Mouse (Mus musculus): ENCODE results near the gene Dus3l. TPM values are rescaled to one million over a fixed set of nuclear protein-coding genes. Genes with fewer than 3 reads are reported as not detected.

Dus3l gene
- polyA plus RNA-seq, 1 experiment from 2014 or later: 46.5 TPM

DNA sequence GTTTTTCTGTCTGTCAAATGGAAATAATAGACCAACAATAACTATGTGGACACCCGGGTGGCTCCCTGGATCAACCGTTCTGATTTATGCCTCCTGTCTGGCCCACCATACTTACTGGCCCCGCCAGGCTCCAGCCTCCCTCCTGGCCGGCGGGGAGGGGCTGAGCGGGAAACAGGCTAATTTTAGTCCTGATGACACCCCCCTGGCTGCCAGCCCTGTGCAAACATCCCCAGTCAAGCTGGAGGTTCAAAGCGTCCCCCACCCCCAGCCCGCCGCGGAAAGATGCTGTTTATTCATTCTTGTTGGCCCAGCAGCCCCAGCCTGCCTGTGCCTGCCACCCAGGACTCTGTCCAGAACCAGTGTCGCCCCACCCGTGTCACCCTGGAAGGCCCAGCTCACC lies 36.4 kb upstream of the Dus3l start:
- H3K9ac ChIP-seq: peak overlapping the region; percentile 40; the same call in 1 of the 2 replicates
- peak overlapping the region; percentile 60 for H3K27ac ChIP-seq
- no peak for ATAC-seq (ENCODE audit: insufficient number of reproducible peaks, insufficient read depth, low FRiP score, low TSS enrichment, low read depth)
- peaks cover 21% of the 10 kb centered on the region for H3K36me3 ChIP-seq
- no peak overlapping the region for H3K4me3 ChIP-seq
- 25% methylated on average over 12 of the region's 12 CpGs for WGBS
- peaks cover 26% of the 10 kb centered on the region for H3K4me1 ChIP-seq
- H3K27me3 ChIP-seq: no peaks in the 10 kb centered on the region
- H3K4me2 ChIP-seq: peak overlapping the region; percentile 33
- H3K9me3 ChIP-seq: 0 out of 2 replicates have a peak, but pooled peaks cover 3% of the 10 kb centered on the region

- H3K27me3 ChIP-seq: no peaks in the 10 kb centered on the region
- H3K9ac ChIP-seq: no peak overlapping the region
- 0 out of 2 replicates have a peak, but pooled peaks cover 3% of the 10 kb centered on the region for H3K9me3 ChIP-seq
- ATAC-seq (ENCODE audit: insufficient number of reproducible peaks, insufficient read depth, low FRiP score, low TSS enrichment, low read depth): no peak
- H3K4me1 ChIP-seq: peaks cover 26% of the 10 kb centered on the region
- H3K4me2 ChIP-seq: no peak overlapping the region
- peaks cover 10% of the 10 kb centered on the region for H3K36me3 ChIP-seq
- H3K27ac ChIP-seq: no peak overlapping the region
- 54% methylated on average over 6 of the region's 6 CpGs for WGBS
- H3K4me3 ChIP-seq: no peak overlapping the region
Observed at GRCm38 (mm10) chr17:56729151-56729550, 35.4 kb upstream of the Dus3l start.

DNA sequence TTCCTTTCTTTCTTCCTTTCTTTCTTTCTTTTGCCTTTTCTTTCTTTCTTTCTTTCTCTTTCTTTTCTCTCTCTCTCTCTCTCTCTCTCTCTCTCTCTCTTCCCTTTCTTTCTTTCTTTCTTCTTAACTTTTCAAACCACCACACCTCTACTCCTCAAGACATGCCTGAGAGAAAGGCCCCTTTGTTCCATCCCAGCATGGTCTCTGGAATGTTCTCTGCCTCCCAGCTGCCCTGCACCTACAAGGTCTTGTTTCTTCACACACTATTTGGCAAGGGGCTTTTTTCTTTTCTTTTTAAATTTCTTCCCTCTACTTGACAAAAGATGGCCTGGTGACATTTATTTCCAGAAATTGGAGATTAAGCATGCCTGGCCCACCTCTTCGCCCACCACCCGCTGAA lies 34.9 kb upstream of the Dus3l start:
- H3K9me3 ChIP-seq: 0 out of 2 replicates have a peak, but pooled peaks cover 3% of the 10 kb centered on the region
- peaks cover 26% of the 10 kb centered on the region for H3K4me1 ChIP-seq
- no peak overlapping the region for H3K27ac ChIP-seq
- H3K27me3 ChIP-seq: no peaks in the 10 kb centered on the region
- no peak overlapping the region for H3K4me2 ChIP-seq
- no peak overlapping the region for H3K4me3 ChIP-seq
- ATAC-seq (ENCODE audit: insufficient number of reproducible peaks, insufficient read depth, low FRiP score, low TSS enrichment, low read depth): no peak
- WGBS: 59% methylated on average over 2 of the region's 2 CpGs
- peaks cover 7% of the 10 kb centered on the region; the same call in 1 of the 2 replicates for H3K36me3 ChIP-seq
- no peak overlapping the region for H3K9ac ChIP-seq

DNA sequence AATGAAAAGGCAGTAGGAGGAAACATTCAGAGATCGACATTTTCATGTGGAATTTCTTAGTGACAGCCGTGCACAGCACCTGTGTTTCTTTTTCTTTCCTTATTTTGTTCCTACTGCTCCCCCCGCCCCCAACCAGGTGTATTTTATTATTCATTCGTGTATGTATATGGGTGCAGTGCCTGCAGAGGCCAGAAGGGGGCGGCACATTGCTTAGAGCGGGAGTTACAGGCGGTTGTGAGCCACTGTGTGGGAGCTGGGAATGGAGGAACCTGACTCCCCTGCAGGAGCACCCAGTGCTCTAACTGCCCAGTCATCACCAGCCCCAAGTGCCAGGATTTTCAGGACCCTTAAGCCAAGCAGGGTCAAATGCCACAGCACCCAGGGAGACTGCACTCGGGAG lies 28.0 kb upstream of the Dus3l start:
- no peak overlapping the region for H3K9ac ChIP-seq

GRCm38 (mm10) chr17:56738221-56738620 lies 26.3 kb upstream of the Dus3l start:
- Histone ChIP-seq H3K36me3 (no peaks in the 10 kb centered on the region), H3K9ac (no peak overlapping the region), H3K4me3 (no peak overlapping the region), H3K27me3 (no peaks in the 10 kb centered on the region), H3K27ac (no peak overlapping the region), H3K9me3 (no peaks in the 10 kb centered on the region), H3K4me2 (no peak overlapping the region), H3K4me1 (no peaks in the 10 kb centered on the region)
- WGBS: 80% methylated on average over 10 of the region's 10 CpGs
- no peak for ATAC-seq (ENCODE audit: insufficient number of reproducible peaks, insufficient read depth, low FRiP score, low TSS enrichment, low read depth)

More for the DNA sequence above, 28.0 kb upstream of the Dus3l start:
- H3K4me2 ChIP-seq: no peak overlapping the region
- H3K36me3 ChIP-seq: no peaks in the 10 kb centered on the region
- 41% methylated on average over 8 of the region's 8 CpGs for WGBS
- no peak overlapping the region for H3K4me3 ChIP-seq
- no peaks in the 10 kb centered on the region for H3K4me1 ChIP-seq
- no peaks in the 10 kb centered on the region for H3K27me3 ChIP-seq
- no peak for ATAC-seq (ENCODE audit: insufficient number of reproducible peaks, insufficient read depth, low FRiP score, low TSS enrichment, low read depth)
- no peaks in the 10 kb centered on the region for H3K9me3 ChIP-seq
- no peak overlapping the region for H3K27ac ChIP-seq

- 76% methylated on average over 17 of the region's 17 CpGs for WGBS
- no peak overlapping the region for H3K27ac ChIP-seq
Observed at GRCm38 (mm10) chr17:56740118-56740787, 24.3 kb upstream of the Dus3l start.

GRCm38 (mm10) chr17:56740788-56741160 lies 23.8 kb upstream of the Dus3l start:
- Histone ChIP-seq H3K36me3 (no peaks in the 10 kb centered on the region), H3K27ac (no peak overlapping the region), H3K4me1 (0 out of 2 replicates have a peak, but pooled peaks cover 5% of the 10 kb centered on the region), H3K27me3 (no peaks in the 10 kb centered on the region), H3K9ac (no peak overlapping the region), H3K9me3 (no peaks in the 10 kb centered on the region), H3K4me3 (no peak overlapping the region), H3K4me2 (no peak overlapping the region)
- no peak for ATAC-seq (ENCODE audit: insufficient number of reproducible peaks, insufficient read depth, low FRiP score, low TSS enrichment, low read depth)
- WGBS: 76% methylated on average over 17 of the region's 17 CpGs

More at GRCm38 (mm10) chr17:56740118-56740787, 24.3 kb upstream of the Dus3l start:
- no peaks in the 10 kb centered on the region for H3K36me3 ChIP-seq
- no peak overlapping the region for H3K9ac ChIP-seq
- no peak overlapping the region for H3K4me2 ChIP-seq
- H3K4me1 ChIP-seq: 0 out of 2 replicates have a peak, but pooled peaks cover 5% of the 10 kb centered on the region
- H3K27me3 ChIP-seq: no peaks in the 10 kb centered on the region
- no peaks in the 10 kb centered on the region for H3K9me3 ChIP-seq
- H3K4me3 ChIP-seq: no peak overlapping the region
- ATAC-seq (ENCODE audit: insufficient number of reproducible peaks, insufficient read depth, low FRiP score, low TSS enrichment, low read depth): no peak

GRCm38 (mm10) chr17:56744173-56744572 lies 20.4 kb upstream of the Dus3l start:
- no peak overlapping the region for H3K4me2 ChIP-seq
- 36% methylated on average over 5 of the region's 5 CpGs for WGBS
- H3K9ac ChIP-seq: no peak overlapping the region
- H3K36me3 ChIP-seq: no peaks in the 10 kb centered on the region
- no peaks in the 10 kb centered on the region for H3K9me3 ChIP-seq
- no peaks in the 10 kb centered on the region; the same call in 1 of the 2 replicates for H3K27me3 ChIP-seq
- peak overlapping the region; percentile 60 for H3K27ac ChIP-seq
- no peak for ATAC-seq (ENCODE audit: insufficient number of reproducible peaks, insufficient read depth, low FRiP score, low TSS enrichment, low read depth)
- H3K4me1 ChIP-seq: 0 out of 2 replicates have a peak, but pooled peaks cover 7% of the 10 kb centered on the region
- no peak overlapping the region for H3K4me3 ChIP-seq

GRCm38 (mm10) chr17:56751404-56752072 lies 13.0 kb upstream of the Dus3l start:
- Histone ChIP-seq H3K27me3 (peaks cover 63% of the 10 kb centered on the region), H3K27ac (no peak overlapping the region), H3K36me3 (no peaks in the 10 kb centered on the region), H3K4me1 (peaks cover 25% of the 10 kb centered on the region), H3K9me3 (no peaks in the 10 kb centered on the region), H3K4me2 (peak overlapping the region; percentile 51), H3K9ac (peak overlapping the region; percentile 27; the same call in 1 of the 2 replicates), H3K4me3 (peak overlapping the region; percentile 33)
- ATAC-seq (ENCODE audit: insufficient number of reproducible peaks, insufficient read depth, low FRiP score, low TSS enrichment, low read depth): peak; percentile 15; the same call in 1 of the 2 replicates
- WGBS: 29% methylated on average over 71 of the region's 71 CpGs

DNA sequence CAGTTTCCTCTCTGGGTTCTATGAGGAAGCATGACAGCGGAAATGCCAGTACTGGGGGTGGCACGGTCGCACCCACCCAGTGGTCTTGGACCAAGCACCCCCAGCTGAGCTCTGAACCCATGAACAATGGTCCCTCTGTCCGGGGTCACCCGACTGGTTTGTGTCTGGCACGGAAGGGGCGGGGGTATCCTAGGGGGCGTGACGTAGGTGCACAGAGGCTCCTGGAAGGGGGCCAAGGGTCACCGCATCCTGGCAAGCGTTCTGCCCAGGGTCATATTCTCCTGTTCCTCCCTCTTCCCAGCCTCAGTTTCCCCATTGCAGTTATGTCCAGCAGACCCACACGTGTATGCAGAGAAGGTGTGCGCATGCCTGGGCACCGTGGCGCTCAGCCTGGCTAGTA lies 11.1 kb upstream of the Dus3l start:
- peaks cover 80% of the 10 kb centered on the region for H3K27me3 ChIP-seq
- H3K4me3 ChIP-seq: 0 out of 2 replicates have a peak overlapping the region, but pooled peaks have one; percentile 4
- no peak overlapping the region for H3K9ac ChIP-seq
- H3K27ac ChIP-seq: no peak overlapping the region
- H3K9me3 ChIP-seq: no peaks in the 10 kb centered on the region
- peak overlapping the region; percentile 42 for H3K4me2 ChIP-seq
- WGBS: 16% methylated on average over 15 of the region's 15 CpGs
- no peak for ATAC-seq (ENCODE audit: insufficient number of reproducible peaks, insufficient read depth, low FRiP score, low TSS enrichment, low read depth)
- no peaks in the 10 kb centered on the region for H3K36me3 ChIP-seq
- peaks cover 40% of the 10 kb centered on the region for H3K4me1 ChIP-seq

- no peaks in the 10 kb centered on the region for H3K9me3 ChIP-seq
Observed at GRCm38 (mm10) chr17:56754271-56755185, 10.0 kb upstream of the Dus3l start.

More at GRCm38 (mm10) chr17:56754271-56755185, 10.0 kb upstream of the Dus3l start:
- ATAC-seq (ENCODE audit: insufficient number of reproducible peaks, insufficient read depth, low FRiP score, low TSS enrichment, low read depth): no peak
- Histone ChIP-seq H3K4me1 (peaks cover 40% of the 10 kb centered on the region), H3K36me3 (no peaks in the 10 kb centered on the region), H3K27me3 (peaks cover 84% of the 10 kb centered on the region), H3K27ac (no peak overlapping the region), H3K4me2 (peak overlapping the region; percentile 42), H3K4me3 (peak overlapping the region; percentile 12), H3K9ac (no peak overlapping the region)
- 3% methylated on average over 36 of the region's 36 CpGs for WGBS

Measured in embryonic facial prominence, embryonic 13.5 days (tissue).